In genomic region chr12:102633083-102633501, GRCm38 (mm10) we compare ENCODE assay signal across 9 mouse cellular contexts.
DNase-seq lines count a peak whose midpoint lies in the region; ATAC-seq lines count a peak whose summit lies in the region.
"Had no signal": no experiment of that assay in that cellular context is flagged by ENCODE, and none has a peak within 500 bp of the region (broad histone marks: within the 10 kb centered on the region; RNA-seq: fewer than 3 reads in every experiment).

No protein-coding gene starts in this region.

- ATAC-seq in hindbrain, embryonic 16.5 days: peak; percentile 60; the same call in 1 of the 2 replicates
- ATAC-seq in hindbrain, embryonic 11.5 days (ENCODE audit: low FRiP score): no peak

- no peaks in the 10 kb centered on the region for H3K9me3 ChIP-seq in hindbrain, embryonic 16.5 days (ENCODE audit: control insufficient read depth, low read length)
- H3K9me3 ChIP-seq in hindbrain, embryonic 11.5 days (ENCODE audit: control insufficient read depth, low read length): no peaks in the 10 kb centered on the region
- H3K9me3 ChIP-seq: heart, embryonic 15.5 days had no signal

- no peak overlapping the region for H3K4me2 ChIP-seq in hindbrain, embryonic 16.5 days (ENCODE audit: low read length)
- no peak overlapping the region for H3K4me2 ChIP-seq in hindbrain, embryonic 11.5 days (replicated peaks; ENCODE audit: low read depth, low read length)
- H3K4me2 ChIP-seq: heart, embryonic 15.5 days had no signal

- DNase-seq in hindbrain, embryonic 11.5 days (ENCODE audit: low spot score): no peak
- peak; percentile 56 for DNase-seq in 3T3-L1 (ENCODE audit: low read depth, low spot score)
- peak; percentile 66 for DNase-seq in adrenal gland, adult 8-10 months
- DNase-seq in kidney, adult 11 months: peak; percentile 78
- DNase-seq in frontal cortex, adult 2 months (ENCODE audit: extremely low spot score in 1 of 2, low spot score in 1 of 2): no peak
- no peak for DNase-seq in left cerebral cortex, postnatal 36 days (ENCODE audit: low spot score in 2 of 2)
- DNase-seq in thymus, postnatal 4 days: no peak

- no peak overlapping the region for H3K27ac ChIP-seq in hindbrain, embryonic 16.5 days (ENCODE audit: low read depth, low read length)
- no peak overlapping the region for H3K27ac ChIP-seq in hindbrain, embryonic 11.5 days (ENCODE audit: low read depth, low read length)
- H3K27ac ChIP-seq: heart, embryonic 15.5 days had no signal

- 33% methylated on average over 4 of the region's 4 CpGs for WGBS in hindbrain, embryonic 16.5 days
- 57% methylated on average over 4 of the region's 4 CpGs for WGBS in hindbrain, embryonic 11.5 days

- no peaks in the 10 kb centered on the region for H3K27me3 ChIP-seq in hindbrain, embryonic 16.5 days (replicated peaks; ENCODE audit: control insufficient read depth, insufficient read depth, low read length)
- H3K27me3 ChIP-seq in hindbrain, embryonic 11.5 days (ENCODE audit: control insufficient read depth, insufficient read depth, low read length): no peaks in the 10 kb centered on the region
- H3K27me3 ChIP-seq: heart, embryonic 15.5 days had no signal

- intact Hi-C loops in left cerebral cortex, postnatal 36 days (cut with DNase I): loop anchor here (5.0 kb wide), 1 partner anchor 69 kb away; the partner anchor contains the start of gene Itpk1

- H3K36me3 ChIP-seq in hindbrain, embryonic 16.5 days (ENCODE audit: control insufficient read depth, insufficient read depth, low read length): no peaks in the 10 kb centered on the region
- no peaks in the 10 kb centered on the region for H3K36me3 ChIP-seq in hindbrain, embryonic 11.5 days (ENCODE audit: control insufficient read depth, insufficient read depth, low read length)
- H3K36me3 ChIP-seq: heart, embryonic 15.5 days had no signal

- peaks cover 8% of the 10 kb centered on the region for H3K4me1 ChIP-seq in hindbrain, embryonic 16.5 days (ENCODE audit: control insufficient read depth, insufficient read depth, low read depth, low read length)
- no peaks in the 10 kb centered on the region for H3K4me1 ChIP-seq in hindbrain, embryonic 11.5 days (replicated peaks; ENCODE audit: control insufficient read depth, insufficient read depth, low read length)

- no peak overlapping the region for H3K4me3 ChIP-seq in hindbrain, embryonic 16.5 days (ENCODE audit: low read length)
- no peak overlapping the region for H3K4me3 ChIP-seq in hindbrain, embryonic 11.5 days (ENCODE audit: low read depth, low read length)
- H3K4me3 ChIP-seq: heart, embryonic 15.5 days had no signal

- H3K9ac ChIP-seq in hindbrain, embryonic 16.5 days (ENCODE audit: low read depth, low read length): no peak overlapping the region
- no peak overlapping the region for H3K9ac ChIP-seq in hindbrain, embryonic 11.5 days (ENCODE audit: low read depth, low read length)
- H3K9ac ChIP-seq: heart, embryonic 15.5 days had no signal

Comparison
In these comparisons a context has a peak if more than half of its experiments do, and no peak if none do; other contexts are left out.
1. DNase-seq: peak in 3T3-L1 (single experiment), adrenal gland, adult 8-10 months (single experiment) and kidney, adult 11 months (single experiment); none in hindbrain, embryonic 11.5 days (single experiment), frontal cortex, adult 2 months (0 of 2), left cerebral cortex, postnatal 36 days (0 of 2) and thymus, postnatal 4 days (single experiment).